20 mouse cellular contexts compared by ENCODE assay signal in genomic region chr10:10971311-10971710, GRCm38 (mm10).
DNase-seq lines count a peak whose midpoint lies in the region; ATAC-seq and TF ChIP-seq lines count a peak whose summit lies in the region.
"Had no signal": no experiment of that assay in that cellular context is flagged by ENCODE, and none has a peak within 500 bp of the region (broad histone marks: within the 10 kb centered on the region; RNA-seq: fewer than 3 reads in every experiment).

No protein-coding gene starts in this region.

- H3K27me3 ChIP-seq in Patski = no peaks in the 10 kb centered on the region
- H3K27me3 ChIP-seq: embryonic facial prominence, embryonic 13.5 days; embryonic facial prominence, embryonic 15.5 days; forebrain, embryonic 13.5 days; forebrain, embryonic 15.5 days had no signal

- CTCF ChIA-PET in Patski (lab: Charles Lee) = no interaction called here

- peak; percentile 11 for DNase-seq in heart, adult 11 months
- no peak for DNase-seq in heart, postnatal 4 days
- DNase-seq in 3T3-L1 (ENCODE audit: low read depth, low spot score) = peak; percentile 58
- no peak for DNase-seq in Patski (ENCODE audit: low read depth, low spot score)
- no peak for DNase-seq in cerebellum, adult 9-10 months
- DNase-seq: adrenal gland, adult 2 months; adrenal gland, postnatal 10 days; adrenal gland, postnatal 25 days; cerebellum, adult 11 months; cerebellum, adult 18-20 months; cerebellum, adult 8-10 months; cerebellum, postnatal 10 days; cerebellum, postnatal 25 days; embryo, embryonic 11 days; forebrain, postnatal 0 days had no signal

- peak; percentile 54 for ATAC-seq in Patski
- ATAC-seq in monocyte, adult 5-6 weeks (replicated peaks; ENCODE audit: insufficient number of reproducible peaks, low FRiP score, low TSS enrichment, poor library complexity, severe bottlenecking) = no peak
- ATAC-seq: forebrain, embryonic 13.5 days; forebrain, embryonic 15.5 days; forebrain, postnatal 0 days had no signal

- in situ Hi-C loops in Patski (cut with MboI; ENCODE audit: low pct_unique_long_range_greater_than_20kb) = no loop called here

- POLR2A ChIA-PET in Patski (lab: Charles Lee) = no interaction called here

- TF ChIP-seq CTCF in Patski (IDR thresholded peaks at IDR 0.05) = no peak

Comparison
In these comparisons a context has a peak if more than half of its experiments do, and no peak if none do; other contexts are left out.
1. DNase-seq: peak in heart, adult 11 months (single experiment) and 3T3-L1 (single experiment); none in heart, postnatal 4 days (single experiment), Patski (single experiment) and cerebellum, adult 9-10 months (single experiment).